Mouse (Mus musculus) spleen, adult 2 months (tissue): ENCODE results near the gene Plekha4.

Experiments
- CTCF ChIP-seq: fragments of 200-500 bp; IDR thresholded peaks from 2 replicates; pipeline ENCODE4 v1.5.1; 2011; ENCODE audit warnings: mild to moderate bottlenecking, inconsistent platforms; ENCODE audit not compliant: insufficient read depth, insufficient read length, insufficient replicate concordance; ENCODE audit errors: extremely low read depth
- POLR2A ChIP-seq: fragments of 200-500 bp; IDR thresholded peaks from 2 replicates; pipeline ENCODE4 v1.6.1; 2011; ENCODE audit warnings: low read depth, low read length, inconsistent platforms

DNA sequence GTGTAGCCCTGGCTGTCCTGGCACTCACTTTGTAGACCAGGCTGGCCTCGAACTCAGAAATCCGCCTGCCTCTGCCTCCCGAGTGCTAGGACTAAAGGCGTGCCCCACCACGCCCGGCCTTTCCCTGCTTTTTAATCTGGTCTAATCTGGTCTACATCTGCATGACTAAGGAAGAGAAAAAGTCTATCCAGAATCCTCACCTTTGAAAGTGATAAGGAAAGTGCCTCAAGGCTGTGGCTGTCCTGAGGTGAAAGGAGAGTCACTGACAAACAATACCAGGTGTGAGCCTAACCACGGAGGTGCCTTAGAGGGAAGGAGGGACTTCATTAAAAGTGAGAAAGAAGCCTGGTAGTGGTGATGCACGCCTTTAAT is 25.4 kb downstream of the Plekha4 start:
- no peak for TF ChIP-seq POLR2A
- TF ChIP-seq CTCF, result no peak
